Mouse (Mus musculus) thymus, postnatal 0 days (tissue): ENCODE results near the gene Hamp2. TPM values are rescaled to one million over a fixed set of nuclear protein-coding genes. Genes with fewer than 3 reads are reported as not detected.
"Not testable (repeated sequence)": the region's sequence is repeated elsewhere in the genome, so short reads cannot be mapped to it uniquely, and the experiment has no call there.

ENCODE experiments used
- DNase-seq: peaks from one replicate; pipeline ENCODE4 v3.0.0-alpha.2; 2015; ENCODE audit warnings: low spot score
- polyA plus RNA-seq: library from polyadenylated mRNA; unstranded; fragments of >200 nt; fragmentation: Nextera tagmentation; extraction: Ambion mirVana; gene quantifications from 2 replicates; pipeline ENCODE4 v1.2.1, GENCODE M21; 2015

The Hamp2 gene
- 2.1 TPM in 2 replicates for polyA plus RNA-seq

GRCm38 (mm10) chr7:30924581-30924980 is at the start of gene Hamp2:
TSS of gene Hamp2 (minus strand) at chr7:30924681.
- not testable (repeated sequence) for DNase-seq

- peak; percentile 90 for DNase-seq
These were observed 49.2 kb upstream of the Hamp2 start, which contains the start of gene Fam187b for GRCm38 (mm10) chr7:30973501-30974289. TSS of gene Fam187b (plus strand) at chr7:30973790.

GRCm38 (mm10) chr7:30973251-30973500 is 48.7 kb upstream of the Hamp2 start, which contains the start of gene Lsr:
TSS of gene Lsr (minus strand) at chr7:30973464.
- DNase-seq: no peak

- DNase-seq: no peak
These were observed 48.2 kb upstream of the Hamp2 start for GRCm38 (mm10) chr7:30972426-30973250.

GRCm38 (mm10) chr7:30971901-30972300 is 47.4 kb upstream of the Hamp2 start:
- no peak for DNase-seq

- no peak for DNase-seq
These were observed 44.7 kb upstream of the Hamp2 start for GRCm38 (mm10) chr7:30969174-30969573.

- DNase-seq: no peak
These were observed 44.1 kb upstream of the Hamp2 start for GRCm38 (mm10) chr7:30968611-30969010.

- DNase-seq: peak; percentile 53
These were observed 42.2 kb upstream of the Hamp2 start for GRCm38 (mm10) chr7:30966657-30967056.

- DNase-seq: no peak
These were observed 41.2 kb upstream of the Hamp2 start for GRCm38 (mm10) chr7:30965677-30966076.

GRCm38 (mm10) chr7:30964366-30964765 is 39.9 kb upstream of the Hamp2 start:
- no peak for DNase-seq

- no peak for DNase-seq
These were observed 38.4 kb upstream of the Hamp2 start for GRCm38 (mm10) chr7:30962862-30963261.

- no peak for DNase-seq
These were observed 35.4 kb upstream of the Hamp2 start for GRCm38 (mm10) chr7:30959786-30960349.

- DNase-seq: no peak
These were observed 34.5 kb upstream of the Hamp2 start for GRCm38 (mm10) chr7:30958866-30959487.

- DNase-seq: no peak
These were observed 33.8 kb upstream of the Hamp2 start for GRCm38 (mm10) chr7:30958109-30958865.

- DNase-seq: peak; percentile 92
These were observed 32.9 kb upstream of the Hamp2 start for GRCm38 (mm10) chr7:30957367-30957783.

- peak; percentile 68 for DNase-seq
These were observed 32.4 kb upstream of the Hamp2 start, which contains the start of gene Usf2 for GRCm38 (mm10) chr7:30956756-30957366. TSS of gene Usf2 (minus strand) at chr7:30956803.

- DNase-seq: peak; percentile 65
These were observed 31.9 kb upstream of the Hamp2 start for GRCm38 (mm10) chr7:30956357-30956751.

- peak; percentile 64 for DNase-seq
These were observed 31.3 kb upstream of the Hamp2 start for GRCm38 (mm10) chr7:30955584-30956356.

- no peak for DNase-seq
These were observed 30.6 kb upstream of the Hamp2 start for GRCm38 (mm10) chr7:30954971-30955520.
